Mouse (Mus musculus): ENCODE data around the gene Enthd1. TPM values are rescaled to one million over a fixed set of nuclear protein-coding genes. Genes with fewer than 3 reads are reported as not detected.

The Enthd1 gene
- total and polyA plus RNA-seq, 2 experiments from 2014 or later, result not detected

DNA sequence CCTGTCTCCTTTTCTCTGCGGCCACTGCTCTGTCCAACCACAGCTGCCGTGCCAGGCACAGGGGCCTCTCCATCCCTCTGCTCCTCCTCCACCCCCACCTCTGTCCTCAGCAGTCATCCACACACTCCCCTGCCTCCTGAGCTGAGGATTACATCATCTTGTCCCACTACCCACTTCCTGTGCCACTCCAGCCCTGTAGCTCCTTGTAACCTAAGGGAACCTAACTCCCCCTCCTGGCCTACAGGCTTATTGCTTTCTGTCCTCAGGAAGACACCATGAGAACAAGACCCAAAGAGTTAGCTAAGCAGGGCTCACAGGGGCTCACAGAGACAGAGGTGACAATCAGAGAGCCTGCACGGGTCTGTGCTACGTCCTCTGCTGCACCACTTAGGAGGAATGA lies 73.5 kb downstream of the Enthd1 start:
- no peaks in the 10 kb centered on the region for H3K9me3 ChIP-seq (ENCODE audit: low read length)
- no peak overlapping the region for H3K4me3 ChIP-seq (ENCODE audit: low read depth, low read length)
- no peak overlapping the region for H3K9ac ChIP-seq (replicated peaks; ENCODE audit: low read length, poor library complexity, severe bottlenecking)
- H3K4me2 ChIP-seq (ENCODE audit: low read depth, low read length, poor library complexity, severe bottlenecking), result no peak overlapping the region
- no peaks in the 10 kb centered on the region for H3K36me3 ChIP-seq (ENCODE audit: insufficient read depth, low read length)
- WGBS, result 77% methylated on average over 4 of the region's 4 CpGs
- DNase-seq (ENCODE audit: low spot score), result no peak
- no peak overlapping the region for H3K27ac ChIP-seq (ENCODE audit: low read depth, low read length)
- H3K4me1 ChIP-seq (ENCODE audit: insufficient read depth, low read length), result peaks cover 2% of the 10 kb centered on the region; the same call in 1 of the 2 replicates
- no peaks in the 10 kb centered on the region for H3K27me3 ChIP-seq (ENCODE audit: insufficient read depth, low read length)
- TF ChIP-seq CTCF (IDR thresholded peaks at IDR 0.05), result peak; percentile 22
- ATAC-seq (ENCODE audit: low FRiP score), result no peak

- TF ChIP-seq CTCF (IDR thresholded peaks at IDR 0.05), result no peak
- no peak for DNase-seq (ENCODE audit: low spot score)
- H3K4me3 ChIP-seq (ENCODE audit: low read depth, low read length), result no peak overlapping the region
- H3K4me1 ChIP-seq (ENCODE audit: insufficient read depth, low read length), result peaks cover 2% of the 10 kb centered on the region; the same call in 1 of the 2 replicates
- no peak overlapping the region for H3K27ac ChIP-seq (ENCODE audit: low read depth, low read length)
- no peaks in the 10 kb centered on the region for H3K27me3 ChIP-seq (ENCODE audit: insufficient read depth, low read length)
- no peak for ATAC-seq (ENCODE audit: low FRiP score)
- H3K4me2 ChIP-seq (ENCODE audit: low read depth, low read length, poor library complexity, severe bottlenecking), result no peak overlapping the region
- H3K36me3 ChIP-seq (ENCODE audit: insufficient read depth, low read length), result no peaks in the 10 kb centered on the region
- WGBS, result 96% methylated on average over 5 of the region's 5 CpGs
- no peak overlapping the region for H3K9ac ChIP-seq (replicated peaks; ENCODE audit: low read length, poor library complexity, severe bottlenecking)
- H3K9me3 ChIP-seq (ENCODE audit: low read length), result no peaks in the 10 kb centered on the region
Measured at GRCm38 (mm10) chr15:80490151-80490550, 74.8 kb downstream of the Enthd1 start.

- DNase-seq (ENCODE audit: low spot score), result no peak
- Histone ChIP-seq H3K9ac (replicated peaks; ENCODE audit: low read length, poor library complexity, severe bottlenecking) (no peak overlapping the region), H3K4me2 (ENCODE audit: low read depth, low read length, poor library complexity, severe bottlenecking) (no peak overlapping the region), H3K4me3 (ENCODE audit: low read depth, low read length) (no peak overlapping the region), H3K36me3 (ENCODE audit: insufficient read depth, low read length) (no peaks in the 10 kb centered on the region), H3K4me1 (ENCODE audit: insufficient read depth, low read length) (peaks cover 6% of the 10 kb centered on the region; the same call in 1 of the 2 replicates), H3K27me3 (ENCODE audit: insufficient read depth, low read length) (no peaks in the 10 kb centered on the region), H3K27ac (ENCODE audit: low read depth, low read length) (no peak overlapping the region), H3K9me3 (ENCODE audit: low read length) (no peaks in the 10 kb centered on the region)
- WGBS, result 47% methylated on average over 3 of the region's 3 CpGs
- no peak for ATAC-seq (ENCODE audit: low FRiP score)
- TF ChIP-seq CTCF (IDR thresholded peaks at IDR 0.05), result peak; percentile 34; the same call in 1 of the 2 replicates
Measured at GRCm38 (mm10) chr15:80488658-80489057, 76.3 kb downstream of the Enthd1 start.

DNA sequence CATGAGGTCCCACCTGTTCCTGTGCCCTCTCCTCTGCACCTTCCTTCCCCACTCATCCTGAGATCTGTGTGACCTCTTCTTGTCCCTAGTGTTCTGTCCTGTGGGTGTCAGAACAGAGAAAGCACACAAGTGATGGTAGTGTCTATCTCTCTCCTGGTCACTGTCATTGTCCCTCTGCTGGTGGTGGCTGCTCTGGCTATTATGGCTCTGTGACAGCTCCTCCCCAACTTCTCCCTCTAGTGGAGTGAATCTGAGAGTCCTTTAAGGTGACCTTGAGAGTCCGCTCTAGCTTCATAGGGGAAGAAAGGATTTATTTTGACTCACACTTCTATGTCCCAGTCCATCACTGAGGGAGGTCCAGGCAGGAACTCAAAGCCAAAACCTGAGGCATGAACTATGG lies 79.4 kb downstream of the Enthd1 start:
- Histone ChIP-seq H3K27ac (ENCODE audit: low read depth, low read length) (no peak overlapping the region), H3K36me3 (ENCODE audit: insufficient read depth, low read length) (no peaks in the 10 kb centered on the region), H3K4me3 (ENCODE audit: low read depth, low read length) (no peak overlapping the region), H3K27me3 (ENCODE audit: insufficient read depth, low read length) (no peaks in the 10 kb centered on the region), H3K4me1 (ENCODE audit: insufficient read depth, low read length) (peaks cover 6% of the 10 kb centered on the region; the same call in 1 of the 2 replicates), H3K9me3 (ENCODE audit: low read length) (no peaks in the 10 kb centered on the region), H3K4me2 (ENCODE audit: low read depth, low read length, poor library complexity, severe bottlenecking) (no peak overlapping the region), H3K9ac (replicated peaks; ENCODE audit: low read length, poor library complexity, severe bottlenecking) (no peak overlapping the region)
- 100% methylated on average over 1 of the region's 1 CpGs for WGBS
- no peak for DNase-seq (ENCODE audit: low spot score)
- no peak for ATAC-seq (ENCODE audit: low FRiP score)
- TF ChIP-seq CTCF (IDR thresholded peaks at IDR 0.05), result peak; percentile 56

DNA sequence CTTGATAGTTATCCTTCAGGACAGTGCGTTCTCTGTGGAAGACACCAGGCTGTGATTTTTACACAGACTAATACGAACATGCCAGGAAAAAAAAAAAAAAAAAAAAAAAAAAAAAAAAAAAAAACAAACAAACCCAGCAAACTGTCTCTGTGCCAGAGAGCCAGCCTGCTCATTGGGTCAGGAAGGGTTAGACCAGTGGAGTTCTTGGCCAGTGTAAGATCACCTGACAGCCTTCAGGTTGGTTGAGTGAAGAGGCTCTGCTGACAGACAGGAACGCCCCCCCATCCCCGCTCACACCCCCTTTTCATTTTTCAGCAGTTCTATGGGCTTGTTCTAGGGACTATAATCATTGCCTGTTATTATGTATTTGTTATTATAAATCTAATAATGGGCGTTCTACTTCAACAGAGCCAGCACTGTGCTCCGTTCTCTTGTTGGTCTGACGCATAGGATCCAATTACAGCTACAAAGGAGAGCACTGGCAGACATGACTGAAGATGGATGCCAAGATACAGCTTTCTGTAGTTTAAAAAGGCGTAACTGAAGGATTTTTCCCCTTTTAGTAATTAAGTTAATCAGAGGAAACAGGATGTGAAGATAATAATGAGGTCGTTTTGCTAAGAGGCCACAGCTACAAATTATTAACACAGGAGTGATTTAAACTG lies 81.8 kb downstream of the Enthd1 start:
- no peak for ATAC-seq (ENCODE audit: low FRiP score)
- peak; percentile 46 for DNase-seq (ENCODE audit: low spot score)
- WGBS, result 50% methylated on average over 9 of the region's 9 CpGs

GRCm38 (mm10) chr15:80482348-80482747 lies 82.6 kb downstream of the Enthd1 start:
- no peaks in the 10 kb centered on the region for H3K27me3 ChIP-seq (ENCODE audit: insufficient read depth, low read length)
- H3K4me3 ChIP-seq (ENCODE audit: low read depth, low read length), result no peak overlapping the region
- DNase-seq (ENCODE audit: low spot score), result no peak
- TF ChIP-seq CTCF (IDR thresholded peaks at IDR 0.05), result no peak
- no peak for ATAC-seq (ENCODE audit: low FRiP score)
- H3K9ac ChIP-seq (replicated peaks; ENCODE audit: low read length, poor library complexity, severe bottlenecking), result no peak overlapping the region
- no peak overlapping the region for H3K27ac ChIP-seq (ENCODE audit: low read depth, low read length)
- peaks cover 6% of the 10 kb centered on the region; the same call in 1 of the 2 replicates for H3K4me1 ChIP-seq (ENCODE audit: insufficient read depth, low read length)
- H3K4me2 ChIP-seq (ENCODE audit: low read depth, low read length, poor library complexity, severe bottlenecking), result no peak overlapping the region
- H3K36me3 ChIP-seq (ENCODE audit: insufficient read depth, low read length), result no peaks in the 10 kb centered on the region
- H3K9me3 ChIP-seq (ENCODE audit: low read length), result no peaks in the 10 kb centered on the region
- WGBS, result 34% methylated on average over 8 of the region's 8 CpGs

More for the DNA sequence above, 81.8 kb downstream of the Enthd1 start:
- TF ChIP-seq CTCF (IDR thresholded peaks at IDR 0.05), result no peak
- Histone ChIP-seq H3K36me3 (ENCODE audit: insufficient read depth, low read length) (no peaks in the 10 kb centered on the region), H3K4me1 (ENCODE audit: insufficient read depth, low read length) (peaks cover 6% of the 10 kb centered on the region; the same call in 1 of the 2 replicates), H3K9ac (replicated peaks; ENCODE audit: low read length, poor library complexity, severe bottlenecking) (no peak overlapping the region), H3K4me2 (ENCODE audit: low read depth, low read length, poor library complexity, severe bottlenecking) (no peak overlapping the region), H3K27me3 (ENCODE audit: insufficient read depth, low read length) (no peaks in the 10 kb centered on the region), H3K4me3 (ENCODE audit: low read depth, low read length) (no peak overlapping the region), H3K9me3 (ENCODE audit: low read length) (no peaks in the 10 kb centered on the region), H3K27ac (ENCODE audit: low read depth, low read length) (no peak overlapping the region)

All from midbrain, postnatal 0 days (tissue).